Mouse (Mus musculus) forebrain, postnatal 0 days (tissue): Measurements from ENCODE around the gene Rnf145. TPM values are rescaled to one million over a fixed set of nuclear protein-coding genes. Genes with fewer than 3 reads are reported as not detected.

Source experiments
- ATAC-seq: fragments of 200-750 bp; cut with Nextera tagmentation; 2 replicates; pipeline ENCODE4 v1.8.0; 2017; ENCODE audit warnings: mild to moderate bottlenecking, moderate library complexity
- DNase-seq: peaks from one replicate; pipeline ENCODE4 v3.0.0-alpha.2; 2015
- H3K27ac ChIP-seq: fragments of 300-500 bp; sonication (generic); 2 replicates; pipeline ENCODE4 v1.5.1; 2014; ENCODE audit warnings: low read depth, mild to moderate bottlenecking, antibody characterized with exemption, low read length, moderate library complexity, mixed read lengths
- H3K27me3 ChIP-seq: fragments of 300-500 bp; sonication (generic); 2 replicates; pipeline ENCODE4 v1.6.1; 2014; ENCODE audit warnings: mild to moderate bottlenecking, low read length, mixed read lengths; ENCODE audit not compliant: insufficient read depth
- H3K36me3 ChIP-seq: fragments of 300-500 bp; sonication (generic); 2 replicates; pipeline ENCODE4 v1.6.1; 2014; ENCODE audit warnings: mild to moderate bottlenecking, moderate library complexity; ENCODE audit not compliant: insufficient read depth
- H3K4me1 ChIP-seq: fragments of 300-500 bp; sonication (generic); 2 replicates; pipeline ENCODE4 v1.6.1; 2014; ENCODE audit warnings: antibody characterized with exemption; ENCODE audit not compliant: insufficient read depth
- H3K4me2 ChIP-seq: fragments of 300-500 bp; sonication (generic); 2 replicates; pipeline ENCODE4 v1.6.1; 2014; ENCODE audit warnings: low read depth, mild to moderate bottlenecking, moderate library complexity
- H3K4me3 ChIP-seq: fragments of 300-500 bp; sonication (generic); 2 replicates; pipeline ENCODE4 v1.5.1; 2014; ENCODE audit warnings: low read depth, low read length, mixed read lengths
- H3K9ac ChIP-seq: fragments of 300-500 bp; sonication (generic); 2 replicates; pipeline ENCODE4 v1.6.1; 2014; ENCODE audit warnings: mild to moderate bottlenecking
- H3K9me3 ChIP-seq: fragments of 300-500 bp; sonication (generic); 2 replicates; pipeline ENCODE4 v1.6.1; 2016; ENCODE audit warnings: low read length
- CTCF ChIP-seq: sonication (generic); IDR thresholded peaks from 2 replicates; pipeline ENCODE4 v1.5.1; 2016; ENCODE audit warnings: antibody characterized with exemption, control low read depth, low read depth
- WGBS: fragments of 180-500 bp; shearing (Covaris S2); extraction: QIAGEN DNeasy Blood & Tissue Kit; methylation state at CpG from one replicate; pipeline ENCODE4 v1.1.7; 2014; 5-methylcytosine and 5-hydroxymethylcytosine counted together
- polyA plus RNA-seq: library from polyadenylated mRNA; unstranded; fragments of >200 nt; fragmentation: Nextera tagmentation; extraction: Ambion mirVana; gene quantifications from 2 replicates; pipeline ENCODE4 v1.2.1, GENCODE M21; 2015
- total RNA-seq: library from RNA; depleted of rRNA; stranded (reverse); fragments of >200 nt; gene quantifications from 2 replicates; pipeline ENCODE4 v1.2.3, GENCODE M21; 2014

Rnf145 gene
- total and polyA plus RNA-seq, 2 experiments from 2014 or later: 97.4 to 100 TPM

DNA sequence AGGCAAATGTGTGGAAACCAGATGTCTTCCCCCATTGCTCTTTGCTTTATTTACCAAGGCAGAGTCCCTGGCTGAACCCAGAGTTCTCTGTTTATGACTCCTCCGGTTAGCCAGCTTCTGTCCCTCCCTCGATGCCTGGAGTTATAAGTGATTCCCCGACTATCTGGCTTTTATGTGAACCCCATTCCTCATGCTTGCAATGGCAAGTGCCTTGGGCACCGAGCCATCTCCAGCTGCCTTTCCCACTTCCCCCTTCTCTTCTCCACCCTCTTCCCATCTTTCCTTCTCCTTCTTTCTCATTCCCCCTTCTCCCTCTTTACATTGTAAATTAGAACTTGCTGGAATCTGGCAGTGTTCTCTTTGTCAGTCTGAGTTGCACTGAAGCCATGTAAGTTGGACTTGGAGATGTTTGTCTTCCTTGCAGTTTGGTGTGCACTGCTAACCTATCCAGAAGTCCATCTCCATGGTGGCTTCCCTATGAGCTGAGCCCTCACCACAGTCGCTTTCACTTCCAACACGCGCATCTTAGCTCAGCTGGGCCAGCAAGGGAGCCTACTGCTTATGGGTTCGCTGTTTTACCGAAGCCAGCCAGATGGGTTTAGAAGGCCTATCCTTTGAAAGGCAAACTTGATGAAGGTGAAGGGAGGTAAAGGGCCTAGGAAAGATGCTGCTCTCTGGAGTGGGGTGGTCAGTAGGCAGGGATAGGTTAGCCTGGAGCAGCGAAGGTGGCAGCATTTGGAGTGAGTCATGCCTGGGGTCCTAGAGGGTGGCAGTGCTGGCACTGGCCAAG lies 19.9 kb downstream of the Rnf145 start:
- Histone ChIP-seq H3K27me3 (no peaks in the 10 kb centered on the region), H3K27ac (no peak overlapping the region), H3K4me2 (no peak overlapping the region), H3K9me3 (no peaks in the 10 kb centered on the region), H3K4me3 (no peak overlapping the region), H3K36me3 (peaks cover 23% of the 10 kb centered on the region), H3K9ac (no peak overlapping the region), H3K4me1 (no peaks in the 10 kb centered on the region)
- ATAC-seq (no peak), DNase-seq (no peak)
- TF ChIP-seq CTCF: no peak
- WGBS: 89% methylated on average over 10 of the region's 10 CpGs

DNA sequence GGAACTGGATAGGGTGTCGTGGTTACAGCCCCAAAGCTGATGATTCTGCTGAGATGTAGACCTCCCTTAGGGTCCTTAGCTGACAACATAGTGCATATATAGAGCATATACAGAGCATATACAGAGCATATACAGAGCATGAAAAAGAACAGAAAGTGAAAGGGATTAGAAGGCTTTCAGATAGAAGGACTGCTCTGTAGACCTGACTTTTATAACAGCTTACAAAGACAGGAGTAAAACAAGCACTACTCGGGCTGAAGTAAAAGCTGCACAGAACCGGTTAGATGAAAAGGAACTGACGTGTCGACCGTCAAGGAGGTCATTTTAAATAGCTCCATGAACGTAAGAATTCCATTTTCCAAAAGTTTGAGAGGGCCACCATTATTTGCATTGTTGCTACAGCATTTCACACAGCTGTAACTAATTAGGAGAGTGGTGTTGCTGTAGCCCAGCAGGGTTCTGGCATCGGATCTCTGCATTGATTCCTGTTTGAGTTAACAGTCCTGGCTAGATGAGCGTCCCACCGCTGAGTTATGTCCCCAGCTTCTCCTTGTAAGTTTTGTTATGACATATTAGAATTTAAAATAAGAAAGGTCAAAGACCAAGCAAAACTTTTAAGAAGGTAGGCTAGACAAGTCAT lies 20.6 kb downstream of the Rnf145 start:
- Histone ChIP-seq H3K9ac (no peak overlapping the region), H3K27me3 (no peaks in the 10 kb centered on the region), H3K36me3 (peaks cover 19% of the 10 kb centered on the region), H3K9me3 (no peaks in the 10 kb centered on the region), H3K27ac (no peak overlapping the region), H3K4me1 (no peaks in the 10 kb centered on the region), H3K4me3 (no peak overlapping the region), H3K4me2 (no peak overlapping the region)
- 44% methylated on average over 10 of the region's 10 CpGs for WGBS
- no peak for TF ChIP-seq CTCF
- ATAC-seq (no peak), DNase-seq (peak; percentile 2)

DNA sequence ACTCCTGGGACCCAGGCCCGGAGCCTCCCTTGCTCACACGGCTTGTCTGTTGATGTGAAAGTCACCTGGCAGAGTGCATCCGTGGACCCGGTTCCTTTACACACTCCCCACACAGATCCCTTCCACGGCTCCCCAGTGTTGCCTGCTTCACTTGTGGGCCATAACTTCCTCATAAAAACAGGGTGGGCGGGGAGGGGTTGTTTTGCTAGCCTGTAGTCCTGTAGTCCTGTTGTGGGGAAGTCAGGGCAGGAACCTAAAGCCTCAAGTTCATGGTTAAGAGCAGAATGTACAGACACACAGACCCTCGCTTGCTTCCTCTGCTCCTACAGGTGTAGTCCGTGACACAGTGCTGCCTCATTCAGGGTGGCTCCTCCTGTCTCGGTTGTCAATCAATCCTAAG lies 21.5 kb downstream of the Rnf145 start:
- Histone ChIP-seq H3K27me3 (no peaks in the 10 kb centered on the region), H3K27ac (no peak overlapping the region), H3K4me1 (no peaks in the 10 kb centered on the region), H3K9me3 (no peaks in the 10 kb centered on the region), H3K36me3 (peaks cover 19% of the 10 kb centered on the region), H3K9ac (no peak overlapping the region), H3K4me2 (no peak overlapping the region), H3K4me3 (no peak overlapping the region)
- WGBS: 90% methylated on average over 9 of the region's 9 CpGs
- DNase-seq (no peak), ATAC-seq (no peak)
- no peak for TF ChIP-seq CTCF

DNA sequence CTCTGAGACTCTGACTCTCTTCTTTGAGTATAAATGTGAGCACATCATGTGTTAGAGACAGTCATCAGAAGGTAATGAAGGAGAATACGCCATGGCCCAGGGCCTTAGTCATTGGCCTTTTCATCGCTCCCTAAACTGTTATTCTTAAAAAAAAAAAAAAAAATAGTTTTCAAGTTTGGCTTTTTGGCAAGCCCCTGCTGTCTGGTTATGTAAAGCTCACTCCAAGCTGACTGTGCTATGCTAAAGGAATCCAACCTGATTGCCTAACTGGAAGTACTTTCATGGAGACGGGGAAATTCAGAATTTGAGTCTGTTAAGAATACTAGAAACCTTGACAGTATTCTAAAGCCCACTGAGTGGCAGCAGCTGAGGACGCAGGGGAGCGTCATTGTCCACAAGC lies 22.5 kb downstream of the Rnf145 start:
- WGBS: 86% methylated on average over 5 of the region's 5 CpGs

GRCm38 (mm10) chr11:44541813-44542212 lies 23.0 kb downstream of the Rnf145 start:
- no peak overlapping the region for H3K4me2 ChIP-seq
- WGBS: 86% methylated on average over 4 of the region's 4 CpGs
- H3K9ac ChIP-seq: no peak overlapping the region
- no peak for TF ChIP-seq CTCF
- no peaks in the 10 kb centered on the region for H3K27me3 ChIP-seq
- DNase-seq: no peak
- no peak overlapping the region for H3K4me3 ChIP-seq
- ATAC-seq: no peak
- no peak overlapping the region for H3K27ac ChIP-seq
- H3K36me3 ChIP-seq: peaks cover 24% of the 10 kb centered on the region
- no peaks in the 10 kb centered on the region for H3K4me1 ChIP-seq
- H3K9me3 ChIP-seq: no peaks in the 10 kb centered on the region

More for the DNA sequence above, 22.5 kb downstream of the Rnf145 start:
- no peak for ATAC-seq
- no peaks in the 10 kb centered on the region for H3K9me3 ChIP-seq
- H3K27me3 ChIP-seq: no peaks in the 10 kb centered on the region
- H3K36me3 ChIP-seq: peaks cover 22% of the 10 kb centered on the region
- no peak overlapping the region for H3K27ac ChIP-seq
- H3K4me1 ChIP-seq: no peaks in the 10 kb centered on the region
- no peak for DNase-seq
- H3K4me2 ChIP-seq: no peak overlapping the region
- H3K9ac ChIP-seq: no peak overlapping the region
- H3K4me3 ChIP-seq: no peak overlapping the region
- TF ChIP-seq CTCF: no peak

DNA sequence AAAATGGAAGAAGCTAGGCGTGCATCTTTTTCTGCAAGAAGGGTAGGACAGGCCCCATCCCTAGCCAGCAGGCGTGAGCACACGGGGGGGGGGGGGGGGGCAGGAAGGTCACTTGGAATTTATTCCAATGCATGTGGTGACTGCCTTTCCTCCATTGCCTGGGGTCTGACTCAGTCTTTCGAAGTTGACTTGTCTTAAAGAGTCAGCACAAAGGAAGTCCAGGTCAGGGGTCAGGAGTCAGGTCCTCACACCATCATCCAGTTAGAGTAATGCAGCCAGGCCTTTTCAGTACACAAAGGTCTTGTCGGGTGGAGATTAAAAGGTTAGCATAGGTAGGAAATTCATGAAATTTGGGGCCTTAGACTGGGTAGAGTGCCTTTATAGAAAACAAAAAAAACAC lies 24.8 kb downstream of the Rnf145 start:
- Histone ChIP-seq H3K9ac (no peak overlapping the region), H3K27ac (no peak overlapping the region), H3K4me3 (no peak overlapping the region), H3K4me2 (no peak overlapping the region), H3K4me1 (0 out of 2 replicates have a peak, but pooled peaks cover 4% of the 10 kb centered on the region), H3K36me3 (peaks cover 19% of the 10 kb centered on the region), H3K27me3 (no peaks in the 10 kb centered on the region), H3K9me3 (no peaks in the 10 kb centered on the region)
- no peak for TF ChIP-seq CTCF
- ATAC-seq (no peak), DNase-seq (no peak)
- WGBS: 80% methylated on average over 5 of the region's 5 CpGs

DNA sequence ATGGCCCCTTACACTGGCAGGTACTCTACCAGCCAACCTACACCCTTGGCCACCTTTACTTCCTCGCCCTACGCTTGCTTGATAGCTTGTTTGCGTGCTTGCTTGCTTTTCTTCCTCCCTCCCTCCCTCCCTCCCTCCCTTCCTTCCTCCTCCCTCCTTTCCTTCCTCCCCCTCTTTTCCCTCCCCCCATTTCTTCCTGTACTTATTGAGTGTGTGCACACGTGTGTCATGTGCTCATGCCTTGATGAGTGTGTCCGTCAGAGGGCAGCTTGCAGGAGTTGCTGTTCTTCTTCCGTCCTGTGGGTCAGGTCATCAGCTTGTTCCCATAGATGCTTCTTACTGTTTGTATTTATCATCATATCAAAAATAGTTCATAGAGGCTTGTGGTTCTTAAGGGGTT lies 25.2 kb downstream of the Rnf145 start:
- Histone ChIP-seq H3K4me1 (0 out of 2 replicates have a peak, but pooled peaks cover 4% of the 10 kb centered on the region), H3K4me3 (no peak overlapping the region), H3K27ac (no peak overlapping the region), H3K9ac (no peak overlapping the region), H3K4me2 (no peak overlapping the region), H3K27me3 (no peaks in the 10 kb centered on the region), H3K36me3 (peaks cover 23% of the 10 kb centered on the region), H3K9me3 (no peaks in the 10 kb centered on the region)
- no peak for ATAC-seq
- 80% methylated on average over 6 of the region's 6 CpGs for WGBS
- DNase-seq: no peak
- TF ChIP-seq CTCF: no peak
